Mouse (Mus musculus): ENCODE results near the gene Chrnb1. TPM values are rescaled to one million over a fixed set of nuclear protein-coding genes. Genes with fewer than 3 reads are reported as not detected.

The Chrnb1 gene
- 100 to 1,000 TPM in 1 of 2 experiments, 10 to 100 TPM in 1; 95.1 to 110 TPM for total RNA-seq (2021)
- long read RNA-seq, experiment 1, transcript Chrnb1-201 (11 exons, 2,155 nt) = major isoform, 50 of 86 reads
- long read RNA-seq, experiment 1, partial matches to known transcripts = 15 of 86 reads
- long read RNA-seq, experiment 1, other reads (novel, unspliced or antisense) = 21 of 86 reads
- long read RNA-seq, experiment 2, transcript Chrnb1-201 (11 exons, 2,155 nt) = major isoform, 45 of 86 reads
- long read RNA-seq, experiment 2, partial matches to known transcripts = 22 of 86 reads
- long read RNA-seq, experiment 2, other reads (novel, unspliced or antisense) = 19 of 86 reads

DNA sequence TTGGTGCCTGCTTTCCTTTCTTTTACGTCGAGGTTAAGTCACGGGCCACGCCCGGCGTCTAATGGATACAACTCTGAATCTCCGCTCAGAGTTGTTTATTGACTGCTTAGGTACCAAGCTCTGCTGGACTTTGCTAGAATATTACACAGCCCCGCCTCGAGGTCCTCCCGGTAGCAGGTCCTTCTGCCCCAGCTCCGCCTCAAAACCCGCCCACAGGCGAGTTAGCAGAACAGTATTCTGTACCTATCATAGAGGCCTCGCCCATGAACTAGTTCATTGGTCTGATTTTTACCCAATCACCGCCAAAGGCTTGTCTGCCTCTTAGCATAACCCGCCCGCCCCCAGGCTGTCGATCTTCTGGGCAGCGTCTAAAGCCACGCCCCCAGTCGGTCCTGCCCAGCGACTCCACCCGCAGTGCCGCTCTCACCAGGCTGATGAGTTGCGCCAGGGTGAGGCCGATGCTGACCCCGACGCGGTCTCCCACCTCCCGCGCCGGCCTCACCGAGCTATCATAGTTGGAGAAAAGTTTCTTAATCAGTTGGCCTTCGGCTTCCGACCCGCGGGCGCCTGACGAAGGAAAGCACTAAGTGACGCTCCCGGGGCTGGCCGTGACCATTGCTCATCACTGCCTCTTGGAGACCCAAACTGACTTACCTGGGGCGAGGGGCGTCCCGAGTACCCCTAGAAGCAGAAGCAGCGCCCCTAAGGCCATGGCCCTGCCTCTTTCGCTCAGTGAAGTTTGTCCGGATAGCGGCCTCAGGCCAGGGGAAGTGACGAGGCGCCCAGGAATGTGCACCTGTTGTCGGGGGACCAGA, at the start of gene Chrnb1:
Chrnb1 (minus strand) TSS at position 776 of the 815 bp plus-strand sequence.
- DNase-seq (ENCODE audit: low spot score in 2 of 2) = peak; percentile 79 to 92

DNA sequence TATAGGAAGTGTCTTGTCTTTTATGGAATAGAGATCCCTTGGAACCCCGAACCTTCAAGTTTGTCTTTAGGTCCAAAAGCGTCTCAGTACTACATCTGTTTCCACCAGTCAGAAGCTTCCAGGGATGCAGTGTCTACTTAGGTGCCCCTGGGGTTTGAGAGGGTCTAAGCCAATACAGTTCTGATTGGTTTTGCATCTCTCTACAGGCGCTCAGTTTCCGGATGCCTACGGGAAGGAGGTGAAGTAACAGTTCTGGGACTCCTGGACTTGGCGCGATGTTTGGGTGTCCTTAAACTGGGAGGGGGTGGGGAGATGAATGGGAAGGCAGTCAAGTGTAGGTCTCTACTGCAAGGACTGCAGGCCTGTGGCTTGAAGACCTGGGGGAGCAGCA, 43.0 kb upstream of the Chrnb1 start:
- DNase-seq (ENCODE audit: low spot score in 2 of 2) = no peak

DNA sequence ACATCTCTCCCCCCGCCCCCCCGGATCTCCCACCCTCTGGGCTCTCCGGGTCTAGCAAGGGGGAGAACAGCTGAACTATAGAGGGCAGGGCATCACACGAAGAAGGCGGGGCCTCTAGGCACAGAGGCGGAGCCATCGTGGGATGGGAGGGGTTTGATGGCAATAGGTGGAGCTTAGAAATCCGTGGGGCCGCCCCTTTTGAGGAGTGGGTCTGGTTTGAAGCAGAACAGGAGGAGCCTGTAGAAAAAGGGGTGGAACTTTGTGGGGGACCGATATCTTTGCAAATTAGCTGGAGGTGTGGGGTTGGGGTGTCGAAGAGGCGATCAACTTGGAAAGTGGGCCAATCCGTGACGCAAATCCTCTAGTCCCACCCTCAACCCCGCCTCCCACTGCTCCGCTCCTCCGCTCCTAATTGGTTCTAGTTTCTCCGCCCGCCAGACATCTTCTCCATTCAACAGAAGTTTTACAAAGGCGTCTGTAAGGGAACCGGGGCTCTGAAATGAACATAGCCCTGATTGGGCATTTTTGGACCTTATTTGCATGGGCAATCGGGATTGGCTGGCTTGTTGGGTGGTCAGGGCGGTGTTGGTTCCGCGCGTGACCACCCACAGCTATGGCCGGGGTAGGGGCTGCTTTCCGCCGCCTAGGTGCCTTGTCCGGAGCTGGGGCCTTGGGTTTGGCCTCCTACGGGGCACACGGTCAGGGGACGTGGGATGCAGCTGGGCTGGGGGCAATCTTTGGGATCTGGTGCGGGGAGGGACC, 42.4 kb upstream of the Chrnb1 start, which contains the start of gene Tmem256:
Tmem256 (plus strand) TSS at position 563 of the 762 bp plus-strand sequence.
- DNase-seq (ENCODE audit: low spot score in 2 of 2) = peak; percentile 81 to 94

DNA sequence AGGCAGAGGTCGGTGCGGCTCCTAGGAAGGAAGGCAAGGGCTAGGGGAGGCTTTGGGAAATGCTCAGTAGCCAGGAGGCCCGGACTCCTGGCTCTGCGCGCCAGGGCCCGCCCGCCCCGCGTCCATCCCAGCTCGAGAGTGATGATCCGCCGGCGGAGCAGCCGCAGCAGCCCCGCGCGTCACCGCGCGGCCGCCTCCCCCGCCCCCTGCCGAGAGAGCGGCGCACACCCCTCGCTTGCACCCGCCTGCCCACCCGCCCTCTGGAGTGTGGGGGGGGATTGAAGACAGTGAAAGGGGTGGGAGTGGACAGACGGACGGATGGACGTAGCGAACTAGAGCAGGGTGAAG, 41.8 kb upstream of the Chrnb1 start, which contains the start of gene Nlgn2:
Nlgn2 (minus strand) TSS at position 181 of the 348 bp plus-strand sequence.
- peak in 1 of 2 experiments; percentile 62 for DNase-seq (ENCODE audit: low spot score in 2 of 2)

DNA sequence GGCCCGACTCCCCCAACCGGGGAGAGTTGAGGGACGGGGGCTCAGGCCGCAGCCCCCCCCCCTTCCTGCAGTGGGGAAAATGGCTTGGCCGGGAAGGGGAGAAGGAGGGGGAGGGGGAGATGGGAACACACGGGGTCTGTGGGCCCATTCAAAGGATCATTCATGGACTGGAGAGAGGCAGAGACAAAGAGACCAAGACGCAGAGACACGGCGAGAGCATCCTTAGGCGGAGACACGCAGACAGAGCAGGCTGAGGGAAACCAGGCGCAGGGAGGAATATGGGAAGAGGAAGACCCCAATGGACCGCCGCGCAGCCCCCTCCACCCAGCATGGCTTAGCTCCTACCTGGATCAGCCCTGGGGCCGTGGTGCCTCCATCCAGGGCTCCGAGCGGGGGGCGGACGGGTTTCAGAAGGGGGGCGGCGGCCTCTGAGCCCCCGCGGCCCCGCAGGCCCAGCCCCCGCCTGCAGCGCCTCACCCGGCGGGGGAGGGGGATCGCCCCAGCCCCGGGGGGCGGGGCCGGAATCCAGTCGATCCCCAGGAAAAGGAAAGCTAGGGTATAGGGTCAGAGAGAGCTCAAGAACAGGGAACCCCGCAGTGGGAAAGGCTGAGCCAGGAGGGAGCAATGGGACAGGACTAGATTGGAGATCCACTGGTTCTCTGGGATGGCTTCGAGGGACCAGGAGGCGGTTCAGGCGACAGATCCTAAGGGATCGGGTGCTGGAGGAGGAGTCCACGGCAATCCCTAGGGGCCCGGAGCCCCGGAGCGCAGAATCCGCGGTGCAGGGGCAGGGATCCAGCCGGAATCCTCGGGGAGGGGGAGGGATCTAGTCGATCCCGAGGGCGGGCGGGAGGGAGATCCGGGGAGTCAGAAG, 41.2 kb upstream of the Chrnb1 start:
- peak; percentile 40 to 43 for DNase-seq (ENCODE audit: low spot score in 2 of 2)

DNA sequence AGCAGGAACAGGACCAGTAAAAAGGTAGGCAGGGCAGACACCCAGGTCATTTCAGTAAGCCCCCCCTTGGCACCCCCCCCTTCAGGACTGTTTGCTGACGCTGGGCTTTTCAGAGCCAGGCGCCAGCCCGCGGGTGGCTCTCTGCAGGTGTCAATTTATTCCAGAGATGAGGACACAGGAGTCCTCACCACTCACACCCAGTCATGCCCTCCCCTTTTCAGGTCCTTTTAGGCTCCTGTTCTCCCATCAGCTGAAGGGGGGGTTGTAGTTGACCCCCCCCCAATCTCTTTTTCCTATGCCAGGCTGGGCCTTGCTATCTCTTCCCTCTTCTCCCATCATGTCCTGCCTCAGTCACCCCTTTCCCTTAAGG, 40.2 kb upstream of the Chrnb1 start:
- DNase-seq (ENCODE audit: low spot score in 2 of 2) = no peak

DNA sequence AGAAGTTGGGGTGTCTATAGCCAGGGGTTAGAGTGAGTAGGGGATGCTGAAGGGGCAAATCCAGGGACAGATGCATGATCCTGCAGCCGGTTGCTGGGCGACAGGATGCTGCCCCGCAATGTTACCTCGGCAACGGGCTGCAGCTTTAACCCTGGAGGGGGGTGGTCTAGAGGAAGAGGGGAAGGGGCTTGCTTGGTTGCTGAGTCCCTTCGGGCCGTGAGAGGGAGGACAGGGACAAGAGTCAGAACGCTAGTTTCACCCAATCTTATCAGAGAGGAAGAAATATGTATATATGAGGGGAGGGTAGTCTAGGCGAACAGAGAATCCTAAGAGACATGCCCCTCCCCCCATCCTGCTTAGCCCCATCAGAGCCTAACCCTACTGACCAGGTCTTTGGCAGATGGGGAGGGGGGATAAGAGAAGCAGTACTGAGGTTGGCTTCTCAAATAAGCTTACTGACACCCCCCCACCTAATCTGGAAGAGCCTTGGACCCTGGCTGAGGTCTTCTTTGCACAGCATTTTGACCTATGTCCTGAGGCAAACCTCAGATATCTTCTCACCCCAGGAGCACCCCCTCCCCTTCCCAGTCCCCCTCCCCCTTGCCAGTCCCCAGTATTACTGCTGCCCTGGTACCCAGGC, 39.7 kb upstream of the Chrnb1 start:
- no peak for DNase-seq (ENCODE audit: low spot score in 2 of 2)

DNA sequence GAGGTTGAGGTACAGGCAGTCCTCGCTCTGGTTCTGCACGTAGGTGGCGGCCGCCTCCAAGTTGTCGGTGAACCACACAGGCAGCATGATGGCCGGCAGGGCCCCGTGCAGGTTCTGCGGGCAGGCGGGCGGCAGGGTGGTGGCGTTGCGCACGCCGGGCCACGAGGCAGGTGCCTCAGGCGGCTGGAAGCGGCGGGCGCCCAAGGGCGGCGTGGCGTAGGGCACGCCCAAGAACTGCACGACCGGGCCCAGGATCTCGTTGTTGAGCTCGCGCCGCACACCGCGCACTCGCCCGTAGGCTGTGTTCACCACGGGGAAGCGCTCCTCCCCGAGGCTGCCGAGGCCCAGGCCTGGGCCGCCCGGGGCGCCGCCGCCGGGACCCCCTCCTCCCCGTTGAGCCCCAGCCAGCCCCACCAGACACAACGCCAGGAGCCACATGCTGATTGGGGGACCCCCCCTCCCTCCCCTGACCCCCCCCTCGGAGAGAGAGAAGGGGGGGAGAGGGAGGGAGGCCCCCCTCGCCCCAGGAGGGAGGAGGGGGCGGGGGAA, 38.3 kb upstream of the Chrnb1 start:
- peak in 1 of 2 experiments; percentile 37 for DNase-seq (ENCODE audit: low spot score in 2 of 2)

DNA sequence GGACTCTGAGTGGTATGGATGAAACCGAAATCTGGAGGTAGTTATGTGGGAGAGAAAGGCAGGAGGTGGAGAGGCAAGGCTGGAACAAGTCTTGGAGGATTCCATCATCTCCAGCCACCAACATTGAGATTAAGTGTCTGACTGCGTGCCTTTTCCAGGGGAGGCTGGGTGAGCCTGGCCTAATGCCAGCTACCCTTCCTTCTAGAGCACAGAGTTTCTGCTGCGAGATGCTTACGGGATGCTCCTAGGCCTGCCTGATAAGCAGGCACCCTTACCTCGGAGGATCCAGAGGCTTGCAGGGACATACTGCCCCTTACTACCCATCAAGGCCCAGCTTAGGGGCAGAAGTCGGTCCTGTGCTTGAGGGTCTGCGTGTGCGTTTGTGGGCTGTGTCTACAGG, 37.8 kb upstream of the Chrnb1 start:
- DNase-seq (ENCODE audit: low spot score in 2 of 2) = no peak

DNA sequence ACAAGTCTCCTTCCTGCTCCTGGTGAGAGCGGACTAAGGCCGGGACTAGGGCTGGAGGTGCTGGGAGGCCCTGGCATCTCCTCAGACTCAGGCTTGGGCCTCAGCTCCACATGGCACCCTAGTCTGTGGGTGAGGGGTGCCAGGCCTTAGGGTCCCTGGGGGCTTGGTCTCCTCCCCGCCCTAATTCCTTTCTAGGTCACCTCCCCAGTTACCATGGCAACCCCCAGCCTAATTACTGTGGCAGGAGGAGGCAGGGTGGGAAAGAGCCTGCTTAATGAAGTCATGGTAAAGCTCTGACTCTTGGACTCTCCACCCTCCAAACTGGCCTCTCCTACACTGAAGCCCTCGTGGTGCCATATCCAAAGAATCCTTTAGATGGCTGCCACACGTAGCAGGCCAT, 33.1 kb upstream of the Chrnb1 start:
- no peak for DNase-seq (ENCODE audit: low spot score in 2 of 2)

DNA sequence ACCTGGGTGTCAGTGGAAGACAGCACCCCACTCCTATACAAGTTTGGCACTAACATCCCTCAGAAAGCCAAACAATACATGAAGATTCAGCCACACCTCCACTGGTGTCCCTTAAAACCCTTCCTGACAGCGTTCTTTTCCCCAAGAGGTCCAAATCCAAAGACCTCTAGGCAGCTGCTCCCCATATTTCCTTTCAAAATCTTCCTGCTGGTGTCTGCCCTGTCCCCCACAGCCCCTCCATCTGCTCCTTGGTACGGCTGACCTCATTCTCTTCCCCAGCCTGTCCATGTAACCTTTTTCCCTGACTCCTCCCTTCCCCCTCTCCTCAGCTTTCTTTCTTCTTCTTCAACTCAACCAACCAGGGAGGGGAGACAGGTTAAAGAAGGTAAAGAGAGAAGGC, 27.7 kb upstream of the Chrnb1 start:
- no peak for DNase-seq (ENCODE audit: low spot score in 2 of 2)

DNA sequence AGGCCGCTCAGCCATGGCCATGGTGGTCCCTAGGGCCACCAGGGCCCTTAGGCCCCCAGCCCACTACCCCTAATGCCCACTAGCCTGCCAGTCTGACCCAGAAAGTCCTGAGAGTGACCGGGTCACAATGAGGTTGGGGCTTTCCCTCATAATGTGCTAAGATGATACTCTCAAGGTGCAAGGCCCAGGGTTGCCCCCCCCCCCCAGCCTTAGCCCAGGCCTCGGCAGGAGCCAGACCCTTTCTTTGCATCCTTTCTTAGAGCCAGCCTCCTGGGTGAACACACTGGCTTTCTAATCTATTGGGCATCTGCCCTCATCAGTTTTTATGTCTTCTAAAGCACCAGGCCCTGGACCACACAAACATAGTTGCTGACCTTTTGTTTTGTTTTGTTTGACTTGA, 26.3 kb upstream of the Chrnb1 start, which contains the start of gene Spem1:
Spem1 (minus strand) TSS at position 101 of the 400 bp plus-strand sequence.
- no peak for DNase-seq (ENCODE audit: low spot score in 2 of 2)

DNA sequence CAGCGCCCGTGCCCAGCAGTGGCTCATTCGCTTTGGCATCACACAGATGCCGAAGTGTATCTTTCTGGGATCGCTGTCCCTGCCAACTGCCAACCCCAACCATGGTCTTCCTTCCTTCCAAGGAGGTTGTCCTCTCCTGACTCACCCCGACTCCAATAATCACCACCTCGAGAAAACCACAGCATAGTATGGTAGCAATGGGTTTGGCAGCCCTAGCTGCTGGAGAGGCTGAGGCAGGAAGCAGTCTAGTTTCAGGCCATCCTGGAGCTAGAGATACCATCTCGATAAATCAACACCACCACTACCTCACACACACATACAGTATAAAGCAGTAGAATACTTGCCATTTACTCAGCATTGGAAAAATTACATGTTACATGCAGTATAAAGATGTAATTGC, 23.1 kb upstream of the Chrnb1 start:
- no peak for DNase-seq (ENCODE audit: low spot score in 2 of 2)

DNA sequence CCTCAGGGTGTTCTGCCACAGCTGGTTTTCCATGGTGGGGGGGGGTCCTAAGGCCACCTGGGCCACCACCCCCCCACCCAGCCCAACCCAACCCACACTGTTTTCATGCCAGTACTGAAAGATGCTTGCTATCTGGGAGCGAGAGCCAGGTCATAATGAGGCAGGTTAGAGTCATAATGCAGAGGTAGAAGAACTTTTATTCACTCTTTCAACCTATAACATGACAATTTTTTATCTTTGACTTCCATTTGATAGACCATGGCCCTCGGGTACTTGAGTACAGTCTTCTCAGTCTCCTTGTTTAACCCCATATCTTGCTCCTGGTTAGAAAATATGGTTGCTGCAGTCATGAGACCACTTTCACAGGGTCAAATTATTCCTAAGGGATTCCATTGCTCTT, 22.6 kb upstream of the Chrnb1 start, which contains the start of gene Spem2:
Spem2 (minus strand) TSS at position 101 of the 400 bp plus-strand sequence.
- DNase-seq (ENCODE audit: low spot score in 2 of 2) = no peak

DNA sequence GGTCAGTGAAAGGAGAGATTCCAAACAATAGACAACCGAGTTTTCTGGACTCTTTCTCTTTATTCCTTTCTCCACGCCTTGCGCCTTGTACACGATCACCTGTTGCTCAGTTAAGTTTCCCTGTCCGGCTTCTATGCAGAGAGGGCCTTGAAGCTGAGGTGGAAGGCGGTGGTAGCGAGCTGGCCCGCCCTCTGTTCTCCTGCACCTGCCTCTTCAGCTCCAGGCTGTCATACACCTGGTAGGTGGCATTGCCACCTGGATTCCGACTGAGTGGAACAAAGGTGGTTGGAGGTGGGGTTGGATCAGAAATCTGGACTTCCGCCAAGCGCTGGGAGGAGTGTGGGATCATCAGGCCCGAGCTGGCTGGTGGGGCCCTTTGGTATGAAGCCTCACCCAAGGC, 20.8 kb upstream of the Chrnb1 start:
- DNase-seq (ENCODE audit: low spot score in 2 of 2) = no peak

DNA sequence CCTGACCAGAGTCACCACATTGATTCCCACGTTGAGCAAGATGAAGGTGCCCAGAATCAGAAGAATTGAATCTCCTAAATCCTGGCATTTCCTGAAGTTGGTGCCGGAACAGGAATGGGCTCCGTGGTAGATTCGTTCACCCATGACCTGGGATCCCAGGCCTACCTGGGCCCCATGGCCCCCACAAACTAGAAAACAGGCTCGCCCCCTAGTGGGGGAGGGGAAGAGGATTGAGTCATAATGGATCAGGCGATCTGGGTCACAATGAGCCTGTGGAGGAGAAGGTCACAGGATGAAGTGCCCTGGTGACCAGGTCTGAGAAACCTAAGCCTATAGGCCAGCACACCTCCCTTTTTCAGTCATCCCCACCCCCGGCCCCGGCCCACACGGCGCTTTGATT, 19.4 kb upstream of the Chrnb1 start, which contains the start of gene Gm39566:
Gm39566 (minus strand) TSS at position 144 of the 400 bp plus-strand sequence.
- no peak for DNase-seq (ENCODE audit: low spot score in 2 of 2)

DNA sequence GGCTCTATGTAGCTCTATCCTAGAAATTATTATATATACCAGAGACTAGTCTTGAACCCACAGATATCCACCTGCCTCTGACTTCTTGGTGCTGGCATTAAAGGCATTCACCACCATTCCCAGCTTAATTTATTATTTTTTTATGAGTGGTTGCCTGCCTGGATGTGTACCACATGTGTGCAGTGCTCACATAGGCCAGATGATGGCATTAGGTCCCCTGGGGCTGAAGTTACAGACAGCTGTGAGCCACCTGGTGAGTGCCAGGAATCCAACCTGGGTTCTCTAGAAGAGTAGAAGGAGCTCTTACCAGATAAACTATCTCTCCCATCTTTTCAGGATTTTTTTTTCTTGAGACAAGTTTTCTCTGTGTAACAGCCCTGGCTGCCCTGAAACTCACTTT, 14.5 kb upstream of the Chrnb1 start:
- no peak for DNase-seq (ENCODE audit: low spot score in 2 of 2)

DNA sequence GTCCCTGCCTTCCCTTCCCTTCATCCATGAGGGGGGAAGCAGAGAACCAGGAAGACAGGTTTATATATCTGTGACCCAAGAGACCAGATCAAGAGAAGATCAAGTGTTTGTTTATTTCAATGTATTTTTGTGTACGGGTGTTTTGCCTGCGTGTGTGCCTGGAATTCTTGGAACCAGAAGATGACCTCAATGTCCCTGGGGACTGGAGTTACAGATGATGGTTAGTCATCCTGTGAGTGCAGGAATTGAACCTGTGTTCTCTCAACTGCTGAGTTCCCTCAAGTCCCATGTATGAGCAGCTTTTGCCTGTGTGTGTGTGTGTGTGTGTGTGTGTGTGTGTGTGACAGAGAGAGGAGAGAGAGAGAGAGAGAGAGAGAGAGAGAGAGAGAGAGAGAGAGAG, 11.9 kb upstream of the Chrnb1 start:
- no peak for DNase-seq (ENCODE audit: low spot score in 2 of 2)

DNA sequence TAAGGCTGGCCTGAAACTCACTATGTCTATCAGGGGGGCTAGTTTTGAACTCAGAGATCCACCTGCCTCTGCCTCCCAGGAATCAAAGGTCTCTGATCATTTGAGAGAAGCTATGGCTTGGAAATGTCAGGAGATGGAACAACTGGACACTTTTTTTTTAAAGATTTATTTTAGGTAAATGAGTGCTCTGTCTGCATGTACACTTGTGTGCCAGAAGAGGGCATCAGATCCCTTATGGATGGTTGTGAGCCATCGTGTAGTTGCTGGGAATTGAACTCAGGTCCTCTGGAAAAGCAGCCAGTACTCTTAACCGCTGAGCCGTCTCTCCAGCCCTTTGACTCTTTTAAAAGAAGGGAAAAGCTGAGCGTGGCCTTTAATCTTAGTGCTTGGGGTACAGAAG, 10.6 kb upstream of the Chrnb1 start:
- DNase-seq (ENCODE audit: low spot score in 2 of 2) = no peak
